Mouse (Mus musculus): ENCODE results near the gene Pml. TPM values are rescaled to one million over a fixed set of nuclear protein-coding genes. Genes with fewer than 3 reads are reported as not detected.

The Pml gene
- total and polyA plus RNA-seq, 2 experiments from 2014 or later: 3.4 to 3.7 TPM

GRCm38 (mm10) chr9:58197781-58198701, 51.5 kb downstream of the Pml start:
- WGBS: 3% methylated on average over 58 of the region's 58 CpGs
- H3K36me3 ChIP-seq (ENCODE audit: insufficient read depth): peaks cover 2% of the 10 kb centered on the region; the same call in 1 of the 2 replicates
- H3K4me1 ChIP-seq (ENCODE audit: insufficient read depth): peaks cover 15% of the 10 kb centered on the region; the same call in 1 of the 2 replicates
- TF ChIP-seq CTCF (IDR thresholded peaks at IDR 0.05; ENCODE audit: low read depth): peak; percentile 72
- H3K9me3 ChIP-seq (ENCODE audit: low read length): no peaks in the 10 kb centered on the region
- peak overlapping the region; percentile 52 for H3K4me3 ChIP-seq (ENCODE audit: low read depth, low read length)
- peak; percentile 76 for DNase-seq
- H3K4me2 ChIP-seq (ENCODE audit: low read depth): peak overlapping the region; percentile 65
- peak overlapping the region; percentile 68 for H3K9ac ChIP-seq
- peak overlapping the region; percentile 95 for H3K27ac ChIP-seq (ENCODE audit: low read depth, low read length)
- H3K27me3 ChIP-seq (ENCODE audit: insufficient read depth, low read length): peaks cover 3% of the 10 kb centered on the region
- peak; percentile 11; the same call in 1 of the 2 replicates for ATAC-seq

GRCm38 (mm10) chr9:58196610-58197567, 52.7 kb downstream of the Pml start:
- Histone ChIP-seq H3K4me1 (ENCODE audit: insufficient read depth) (peaks cover 9% of the 10 kb centered on the region; the same call in 1 of the 2 replicates), H3K9me3 (ENCODE audit: low read length) (no peaks in the 10 kb centered on the region), H3K36me3 (ENCODE audit: insufficient read depth) (peaks cover 2% of the 10 kb centered on the region; the same call in 1 of the 2 replicates), H3K27ac (ENCODE audit: low read depth, low read length) (peak overlapping the region; percentile 95), H3K27me3 (ENCODE audit: insufficient read depth, low read length) (no peaks in the 10 kb centered on the region; the same call in 1 of the 2 replicates), H3K4me3 (ENCODE audit: low read depth, low read length) (peak overlapping the region; percentile 52), H3K4me2 (ENCODE audit: low read depth) (peak overlapping the region; percentile 65), H3K9ac (peak overlapping the region; percentile 68)
- no peak for TF ChIP-seq CTCF (IDR thresholded peaks at IDR 0.05; ENCODE audit: low read depth)
- no peak for ATAC-seq
- DNase-seq: peak; percentile 56
- WGBS: 8% methylated on average over 46 of the region's 46 CpGs

GRCm38 (mm10) chr9:58196141-58196540, 53.4 kb downstream of the Pml start:
- ATAC-seq (no peak), DNase-seq (no peak)
- Histone ChIP-seq H3K9ac (peak overlapping the region; percentile 68), H3K9me3 (ENCODE audit: low read length) (no peaks in the 10 kb centered on the region), H3K36me3 (ENCODE audit: insufficient read depth) (peaks cover 2% of the 10 kb centered on the region; the same call in 1 of the 2 replicates), H3K4me3 (ENCODE audit: low read depth, low read length) (peak overlapping the region; percentile 52), H3K27me3 (ENCODE audit: insufficient read depth, low read length) (no peaks in the 10 kb centered on the region; the same call in 1 of the 2 replicates), H3K27ac (ENCODE audit: low read depth, low read length) (peak overlapping the region; percentile 95), H3K4me2 (ENCODE audit: low read depth) (peak overlapping the region; percentile 65), H3K4me1 (ENCODE audit: insufficient read depth) (peaks cover 9% of the 10 kb centered on the region; the same call in 1 of the 2 replicates)
- TF ChIP-seq CTCF (IDR thresholded peaks at IDR 0.05; ENCODE audit: low read depth): no peak
- 7% methylated on average over 14 of the region's 14 CpGs for WGBS

GRCm38 (mm10) chr9:58195671-58196070, 53.9 kb downstream of the Pml start:
- Histone ChIP-seq H3K27me3 (ENCODE audit: insufficient read depth, low read length) (no peaks in the 10 kb centered on the region; the same call in 1 of the 2 replicates), H3K4me1 (ENCODE audit: insufficient read depth) (peaks cover 9% of the 10 kb centered on the region; the same call in 1 of the 2 replicates), H3K4me2 (ENCODE audit: low read depth) (peak overlapping the region; percentile 65), H3K9ac (peak overlapping the region; percentile 68), H3K9me3 (ENCODE audit: low read length) (no peaks in the 10 kb centered on the region), H3K36me3 (ENCODE audit: insufficient read depth) (peaks cover 2% of the 10 kb centered on the region; the same call in 1 of the 2 replicates), H3K27ac (ENCODE audit: low read depth, low read length) (peak overlapping the region; percentile 95), H3K4me3 (ENCODE audit: low read depth, low read length) (peak overlapping the region; percentile 52)
- ATAC-seq (no peak), DNase-seq (peak; percentile 50)
- no peak for TF ChIP-seq CTCF (IDR thresholded peaks at IDR 0.05; ENCODE audit: low read depth)
- WGBS: 0% methylated on average over 1 of the region's 1 CpGs

GRCm38 (mm10) chr9:58194222-58194621, 55.4 kb downstream of the Pml start:
- H3K27ac ChIP-seq (ENCODE audit: low read depth, low read length): 0 out of 2 replicates have a peak overlapping the region, but pooled peaks have one; percentile 4
- DNase-seq: peak; percentile 25
- ATAC-seq: no peak
- no peak overlapping the region for H3K4me3 ChIP-seq (ENCODE audit: low read depth, low read length)
- H3K4me1 ChIP-seq (ENCODE audit: insufficient read depth): peaks cover 9% of the 10 kb centered on the region; the same call in 1 of the 2 replicates
- H3K9me3 ChIP-seq (ENCODE audit: low read length): no peaks in the 10 kb centered on the region
- peak overlapping the region; percentile 65; the same call in 1 of the 2 replicates for H3K4me2 ChIP-seq (ENCODE audit: low read depth)
- no peaks in the 10 kb centered on the region; the same call in 1 of the 2 replicates for H3K27me3 ChIP-seq (ENCODE audit: insufficient read depth, low read length)
- no peak for TF ChIP-seq CTCF (IDR thresholded peaks at IDR 0.05; ENCODE audit: low read depth)
- no peak overlapping the region; the same call in 1 of the 2 replicates for H3K9ac ChIP-seq
- 58% methylated on average over 9 of the region's 9 CpGs for WGBS
- H3K36me3 ChIP-seq (ENCODE audit: insufficient read depth): peaks cover 2% of the 10 kb centered on the region; the same call in 1 of the 2 replicates

GRCm38 (mm10) chr9:58184456-58184855, 65.1 kb downstream of the Pml start:
- H3K9ac ChIP-seq: no peak overlapping the region
- no peak overlapping the region for H3K4me3 ChIP-seq (ENCODE audit: low read depth, low read length)
- WGBS: 48% methylated on average over 6 of the region's 6 CpGs
- no peak for ATAC-seq
- no peak overlapping the region for H3K27ac ChIP-seq (ENCODE audit: low read depth, low read length)
- no peaks in the 10 kb centered on the region for H3K9me3 ChIP-seq (ENCODE audit: low read length)
- H3K4me2 ChIP-seq (ENCODE audit: low read depth): no peak overlapping the region
- H3K4me1 ChIP-seq (ENCODE audit: insufficient read depth): peaks cover 4% of the 10 kb centered on the region; the same call in 1 of the 2 replicates
- H3K36me3 ChIP-seq (ENCODE audit: insufficient read depth): no peaks in the 10 kb centered on the region
- no peak for TF ChIP-seq CTCF (IDR thresholded peaks at IDR 0.05; ENCODE audit: low read depth)
- DNase-seq: peak; percentile 27
- no peaks in the 10 kb centered on the region for H3K27me3 ChIP-seq (ENCODE audit: insufficient read depth, low read length)

All from forebrain, postnatal 0 days (tissue).